Comparison of ENCODE assay signal across 9 mouse cellular contexts in the genomic region with DNA sequence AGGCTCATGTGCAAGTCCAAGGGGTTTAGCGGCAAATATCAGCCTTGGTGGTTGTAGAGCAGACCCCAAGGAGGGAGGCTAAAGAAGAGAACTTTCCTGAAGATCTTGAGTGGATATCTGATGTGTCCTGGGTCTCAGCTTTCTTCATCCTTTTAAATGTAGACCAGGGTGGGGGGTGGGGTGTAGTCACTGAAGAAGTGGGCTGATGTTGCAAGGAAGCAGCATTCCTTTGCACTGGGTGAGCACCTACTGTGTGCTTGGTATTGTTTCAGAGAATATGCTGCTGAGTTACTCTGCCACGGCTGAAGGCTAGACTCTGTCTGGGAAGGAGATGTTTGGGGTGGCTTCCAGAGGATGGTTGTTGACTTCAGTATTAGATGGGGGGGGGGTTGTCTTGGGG. TPM values are rescaled to one million over a fixed set of nuclear protein-coding genes. Genes with fewer than 3 reads are reported as not detected.
A peak's percentile ranks its signal among the peaks of the same experiment; 100 is the strongest.
DNase-seq lines count a peak whose midpoint lies in the region; ATAC-seq and TF ChIP-seq lines count a peak whose summit lies in the region.
"Had no signal": no experiment of that assay in that cellular context is flagged by ENCODE, and none has a peak within 500 bp of the region (broad histone marks: within the 10 kb centered on the region; RNA-seq: fewer than 3 reads in every experiment).

No protein-coding gene starts in this region.

- H3K9ac ChIP-seq in heart, embryonic 12.5 days: peak overlapping the region; percentile 71; the same call in 1 of the 2 replicates
- peak overlapping the region; percentile 51; the same call in 1 of the 2 replicates for H3K9ac ChIP-seq in ES-Bruce4 (ENCODE audit: low read depth, poor library complexity, severe bottlenecking)
- peak overlapping the region; percentile 59 for H3K9ac ChIP-seq in heart, postnatal 0 days (replicated peaks; ENCODE audit: low read depth, low read length)

- peak overlapping the region; percentile 80 for H3K4me2 ChIP-seq in heart, embryonic 12.5 days
- peak overlapping the region; percentile 84 for H3K4me2 ChIP-seq in heart, postnatal 0 days (ENCODE audit: low read depth, low read length)

- H3K36me3 ChIP-seq in heart, embryonic 12.5 days: peaks cover 5% of the 10 kb centered on the region
- peaks cover 7% of the 10 kb centered on the region for H3K36me3 ChIP-seq in ES-Bruce4 (ENCODE audit: control insufficient read depth, insufficient read depth, low read length, poor library complexity, severe bottlenecking)
- H3K36me3 ChIP-seq in heart, postnatal 0 days (replicated peaks; ENCODE audit: control insufficient read depth, insufficient read depth, low read length): no peaks in the 10 kb centered on the region
- H3K36me3 ChIP-seq in midbrain, embryonic 10.5 days: peaks cover 5% of the 10 kb centered on the region

- no peaks in the 10 kb centered on the region for H3K9me3 ChIP-seq in heart, embryonic 12.5 days (replicated peaks)
- no peaks in the 10 kb centered on the region for H3K9me3 ChIP-seq in ES-Bruce4 (replicated peaks; ENCODE audit: control insufficient read depth, insufficient read depth, low read length, poor library complexity, severe bottlenecking)
- H3K9me3 ChIP-seq in heart, postnatal 0 days (replicated peaks; ENCODE audit: control insufficient read depth, low read length): no peaks in the 10 kb centered on the region
- H3K9me3 ChIP-seq in midbrain, embryonic 10.5 days (replicated peaks): no peaks in the 10 kb centered on the region

- H3K4me1 ChIP-seq in heart, embryonic 12.5 days (replicated peaks): peaks cover 51% of the 10 kb centered on the region
- H3K4me1 ChIP-seq in ES-Bruce4 (ENCODE audit: control insufficient read depth, insufficient read depth, low read length): peaks cover 10% of the 10 kb centered on the region
- peaks cover 30% of the 10 kb centered on the region for H3K4me1 ChIP-seq in heart, postnatal 0 days (ENCODE audit: control insufficient read depth, insufficient read depth)
- H3K4me1 ChIP-seq in midbrain, embryonic 10.5 days: peaks cover 46% of the 10 kb centered on the region

- no peak for TF ChIP-seq EP300 in ES-Bruce4 (IDR thresholded peaks at IDR 0.05; ENCODE audit: insufficient read depth, low read depth, low read length)
- no peak for TF ChIP-seq EP300 in heart, postnatal 0 days (IDR thresholded peaks at IDR 0.05; ENCODE audit: low read depth)

- peak overlapping the region; percentile 51 for H3K4me3 ChIP-seq in heart, embryonic 12.5 days
- H3K4me3 ChIP-seq in ES-Bruce4 (ENCODE audit: low read depth, low read length): peak overlapping the region; percentile 58
- H3K4me3 ChIP-seq in heart, postnatal 0 days (ENCODE audit: low read depth, low read length): peak overlapping the region; percentile 49
- peak overlapping the region; percentile 55 for H3K4me3 ChIP-seq in midbrain, embryonic 10.5 days

- no peaks in the 10 kb centered on the region for H3K27me3 ChIP-seq in heart, embryonic 12.5 days (replicated peaks)
- H3K27me3 ChIP-seq in ES-Bruce4 (ENCODE audit: control insufficient read depth, insufficient read depth, low read length, poor library complexity, severe bottlenecking): no peaks in the 10 kb centered on the region
- no peaks in the 10 kb centered on the region for H3K27me3 ChIP-seq in heart, postnatal 0 days (ENCODE audit: control insufficient read depth, insufficient read depth, low read length)
- H3K27me3 ChIP-seq in midbrain, embryonic 10.5 days (ENCODE audit: low read depth, poor library complexity, severe bottlenecking): no peaks in the 10 kb centered on the region
- H3K27me3 ChIP-seq: Patski had no signal

- H3K27ac ChIP-seq in heart, embryonic 12.5 days (ENCODE audit: poor library complexity, severe bottlenecking): peak overlapping the region; percentile 11; the same call in 1 of the 2 replicates
- peak overlapping the region; percentile 93 for H3K27ac ChIP-seq in ES-Bruce4 (ENCODE audit: insufficient read depth, low read length)
- H3K27ac ChIP-seq in heart, postnatal 0 days (ENCODE audit: low read depth): peak overlapping the region; percentile 68
- H3K27ac ChIP-seq in midbrain, embryonic 10.5 days (replicated peaks): peak overlapping the region; percentile 85

- WGBS in heart, embryonic 12.5 days: 63% methylated on average over 2 of the region's 2 CpGs
- WGBS in heart, postnatal 0 days: 59% methylated on average over 2 of the region's 2 CpGs
- 66% methylated on average over 2 of the region's 2 CpGs for WGBS in midbrain, embryonic 10.5 days

- no peak for ATAC-seq in heart, embryonic 12.5 days (ENCODE audit: insufficient number of reproducible peaks, low FRiP score)
- ATAC-seq in heart, postnatal 0 days (ENCODE audit: insufficient read depth, low read depth): no peak

- no peak for TF ChIP-seq CTCF in ES-Bruce4 (IDR thresholded peaks at IDR 0.05; ENCODE audit: low read depth, low read length)
- no peak for TF ChIP-seq CTCF in heart, postnatal 0 days (IDR thresholded peaks at IDR 0.05; ENCODE audit: low read depth)

- DNase-seq in heart, postnatal 4 days: no peak
- DNase-seq in heart, postnatal 0 days (ENCODE audit: low spot score): no peak
- no peak for DNase-seq in midbrain, embryonic 10.5 days (ENCODE audit: low spot score)
- no peak for DNase-seq in adrenal gland, adult 8-10 months
- DNase-seq in frontal cortex, adult 2 months (ENCODE audit: extremely low spot score in 1 of 2, low spot score in 1 of 2): no peak
- no peak for DNase-seq in B cell, adult 2 months

- TF ChIP-seq POLR2A in ES-Bruce4 (IDR thresholded peaks at IDR 0.05; ENCODE audit: insufficient read depth, low read length): no peak

RNA-seq across cellular contexts. Expression of a gene that starts 0.7 kb away (rescaled TPM):
- polyA plus RNA-seq in heart, embryonic 12.5 days (2016; fragmentation: Nextera tagmentation; extraction: Ambion mirVana): 533 and 538 TPM in 2 replicates
- total RNA-seq in heart, postnatal 4 days (2021): 100 to 1,000 TPM; 170 to 175 TPM
- polyA plus RNA-seq in ES-Bruce4 (2011; ENCODE audit: insufficient read depth, insufficient read length, low read depth, missing spikeins): 181 and 185 TPM in 2 replicates
- 231 and 248 TPM in 2 replicates for total RNA-seq in heart, postnatal 0 days (2014; rRNA removed; ENCODE audit: low replicate concordance)
- polyA plus RNA-seq in heart, postnatal 0 days (2015; fragmentation: Nextera tagmentation; extraction: Ambion mirVana): 180 and 187 TPM in 2 replicates
- polyA plus RNA-seq in midbrain, embryonic 10.5 days (2016; fragmentation: Nextera tagmentation; extraction: Ambion mirVana): 270 and 341 TPM in 2 replicates
- 100 to 1,000 TPM; 350 to 623 (median 446) TPM for total RNA-seq in adrenal gland, adult 8-10 months (2022)
- polyA plus RNA-seq in frontal cortex, adult 2 months (2012; rRNA removed): 34.4 and 36.0 TPM in 2 replicates

RNA-seq across cellular contexts. Expression of a gene that starts 3.5 kb away (rescaled TPM):
- polyA plus RNA-seq in heart, embryonic 12.5 days (2016; fragmentation: Nextera tagmentation; extraction: Ambion mirVana): 21.1 and 22.1 TPM in 2 replicates
- 10 to 100 TPM; 13.7 to 14.6 TPM for total RNA-seq in heart, postnatal 4 days (2021)
- 45.5 and 46.6 TPM in 2 replicates for polyA plus RNA-seq in ES-Bruce4 (2011; ENCODE audit: insufficient read depth, insufficient read length, low read depth, missing spikeins)
- total RNA-seq in heart, postnatal 0 days (2014; rRNA removed; ENCODE audit: low replicate concordance): 14.7 and 26.4 TPM in 2 replicates
- polyA plus RNA-seq in heart, postnatal 0 days (2015; fragmentation: Nextera tagmentation; extraction: Ambion mirVana): 11.5 and 11.9 TPM in 2 replicates
- polyA plus RNA-seq in midbrain, embryonic 10.5 days (2016; fragmentation: Nextera tagmentation; extraction: Ambion mirVana): 31.4 and 33.8 TPM in 2 replicates
- total RNA-seq in adrenal gland, adult 8-10 months (2022): 10 to 100 TPM; 22.8 to 29.9 (median 25.9) TPM
- polyA plus RNA-seq in frontal cortex, adult 2 months (2012; rRNA removed): 30.5 and 32.6 TPM in 2 replicates

Comparison
In these comparisons a context has a peak if more than half of its experiments do, and no peak if none do; other contexts are left out.
1. H3K27ac ChIP-seq: peak in every context shown above with its lines; median percentile 93 in ES-Bruce4; 85 in midbrain, embryonic 10.5 days; 68 in heart, postnatal 0 days; 11 in heart, embryonic 12.5 days.